Mouse (Mus musculus): ENCODE data around the gene Gm45717. TPM values are rescaled to one million over a fixed set of nuclear protein-coding genes. Genes with fewer than 3 reads are reported as not detected.

Gene Gm45717
- polyA plus RNA-seq, 1 experiment from 2014 or later: not detected

DNA sequence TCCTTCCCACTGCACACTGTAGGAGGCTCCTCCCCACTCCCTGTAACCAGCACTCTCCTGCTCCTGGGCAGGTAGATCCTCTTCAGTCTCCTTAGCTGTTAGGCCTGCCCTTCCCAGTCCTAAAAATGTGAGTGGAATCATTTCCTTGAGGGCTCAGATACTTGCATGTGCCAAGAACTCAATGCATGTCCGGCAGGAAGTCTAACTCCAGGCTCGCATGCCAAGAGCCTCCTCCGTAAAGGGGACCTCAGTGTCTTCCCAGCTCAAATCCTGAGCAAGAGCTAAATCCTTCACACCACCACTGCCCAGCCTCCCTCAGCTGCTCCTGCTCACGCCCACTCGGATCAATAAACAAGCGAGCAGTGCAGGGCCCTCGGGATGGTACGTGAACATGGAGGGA, 4.7 kb downstream of the Gm45717 start:
- H3K9me3 ChIP-seq: no peaks in the 10 kb centered on the region
- peak overlapping the region; percentile 46; the same call in 1 of the 2 replicates for H3K27ac ChIP-seq
- H3K9ac ChIP-seq: no peak overlapping the region
- 38% methylated on average over 8 of the region's 8 CpGs for WGBS
- no peak for ATAC-seq (ENCODE audit: insufficient number of reproducible peaks, insufficient read depth, low FRiP score, low TSS enrichment)
- no peaks in the 10 kb centered on the region for H3K27me3 ChIP-seq
- no peak overlapping the region for H3K4me2 ChIP-seq (replicated peaks)
- H3K36me3 ChIP-seq: peaks cover 51% of the 10 kb centered on the region
- peaks cover 46% of the 10 kb centered on the region for H3K4me1 ChIP-seq
- no peak overlapping the region for H3K4me3 ChIP-seq

DNA sequence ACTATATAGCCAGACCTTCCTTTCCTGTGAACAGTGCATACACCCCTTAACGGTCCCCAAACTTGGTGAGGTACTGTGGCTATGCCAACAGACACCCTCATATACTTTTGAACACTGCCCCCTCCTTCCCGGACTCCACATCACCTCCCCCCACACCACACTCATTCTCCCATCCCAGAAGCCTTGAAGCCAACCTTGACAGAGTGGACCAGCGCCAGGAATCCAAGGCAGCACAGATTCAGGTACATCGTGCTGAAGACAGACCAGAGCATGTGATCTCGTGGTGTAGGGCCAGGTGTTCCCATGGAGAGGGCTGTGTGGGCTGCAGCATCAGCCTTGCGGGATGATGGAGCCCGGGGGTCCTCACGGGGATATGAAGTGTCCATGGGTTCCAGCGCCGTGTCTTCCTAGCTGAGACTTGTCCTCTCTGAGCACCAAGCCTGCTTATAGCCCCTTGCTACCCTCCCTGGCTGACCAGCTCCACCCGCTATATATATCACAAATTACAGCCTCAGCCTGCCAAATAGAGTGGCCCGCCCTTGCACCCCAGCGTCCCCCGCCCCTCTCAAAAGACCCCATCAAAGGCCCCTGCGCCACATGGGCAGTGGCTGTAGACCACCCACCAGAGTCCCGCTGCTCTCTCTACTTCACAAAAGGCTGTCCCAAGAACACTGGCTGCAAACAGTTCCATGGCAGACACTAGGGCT, 5.8 kb downstream of the Gm45717 start, which contains the start of gene Ifitm5:
TSS of gene Ifitm5 (minus strand) at position 468 of the 707 bp plus-strand sequence.
- no peak within 1 kb of the TSS for H3K9ac ChIP-seq
- peaks cover 45% of the 10 kb centered on the region for H3K4me1 ChIP-seq
- H3K9me3 ChIP-seq: no peaks in the 10 kb centered on the region
- no peaks in the 10 kb centered on the region for H3K27me3 ChIP-seq
- H3K4me2 ChIP-seq (replicated peaks): no peak within 1 kb of the TSS
- H3K36me3 ChIP-seq: peaks cover 59% of the 10 kb centered on the region
- no peak within 1 kb of the TSS for H3K4me3 ChIP-seq
- no peak for ATAC-seq (ENCODE audit: insufficient number of reproducible peaks, insufficient read depth, low FRiP score, low TSS enrichment)
- H3K27ac ChIP-seq: peak within 1 kb of the TSS; percentile 46; the same call in 1 of the 2 replicates
- WGBS: 86% methylated on average over 16 of the region's 16 CpGs

DNA sequence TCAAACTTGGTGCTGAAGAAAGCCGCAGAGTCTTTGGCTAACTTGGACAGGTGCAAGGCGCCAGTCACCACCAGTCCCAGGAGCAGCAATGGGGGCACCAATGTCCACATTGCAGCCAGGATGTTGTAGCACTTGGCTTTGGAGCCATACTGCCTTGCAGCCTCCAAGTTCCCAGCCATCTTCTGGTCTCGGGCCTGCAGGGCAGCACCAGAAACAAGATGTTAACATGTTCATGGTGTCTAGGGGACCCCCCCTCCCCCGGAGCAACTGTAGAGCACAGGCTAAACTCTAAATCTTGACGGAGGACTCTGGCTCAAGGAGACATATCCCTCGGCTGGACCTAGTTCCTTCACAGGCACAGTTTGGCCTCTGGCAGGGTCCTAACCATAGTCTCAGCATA, 6.5 kb downstream of the Gm45717 start:
- H3K27ac ChIP-seq: no peak overlapping the region

DNA sequence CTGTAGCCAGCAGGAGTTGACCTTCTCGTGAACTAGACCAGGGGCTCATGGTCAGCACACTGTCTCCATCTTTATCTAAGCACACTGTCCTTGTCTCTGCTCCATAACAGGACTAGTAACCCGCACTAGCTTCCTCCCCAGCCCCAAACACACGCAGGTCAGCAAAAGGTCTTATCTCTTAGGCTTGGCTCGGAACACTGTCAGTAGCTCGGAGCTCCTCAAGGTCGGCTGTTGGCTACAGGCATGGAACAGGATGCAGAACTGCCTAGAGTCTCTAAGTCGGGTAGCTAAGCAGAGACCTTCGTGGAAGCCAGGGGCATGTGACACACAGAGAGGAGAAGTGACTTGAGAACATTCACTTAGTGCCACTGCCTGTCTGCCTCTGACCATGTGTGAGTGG, 7.6 kb downstream of the Gm45717 start:
- H3K36me3 ChIP-seq: peaks cover 62% of the 10 kb centered on the region
- WGBS: 85% methylated on average over 8 of the region's 8 CpGs
- no peak for ATAC-seq (ENCODE audit: insufficient number of reproducible peaks, insufficient read depth, low FRiP score, low TSS enrichment)
- no peak overlapping the region for H3K9ac ChIP-seq
- H3K27ac ChIP-seq: no peak overlapping the region
- H3K27me3 ChIP-seq: no peaks in the 10 kb centered on the region
- H3K9me3 ChIP-seq: no peaks in the 10 kb centered on the region
- H3K4me2 ChIP-seq (replicated peaks): no peak overlapping the region
- H3K4me1 ChIP-seq: peaks cover 29% of the 10 kb centered on the region
- H3K4me3 ChIP-seq: no peak overlapping the region

More for the DNA sequence above, 6.5 kb downstream of the Gm45717 start:
- peaks cover 39% of the 10 kb centered on the region for H3K4me1 ChIP-seq
- ATAC-seq (ENCODE audit: insufficient number of reproducible peaks, insufficient read depth, low FRiP score, low TSS enrichment): no peak
- no peaks in the 10 kb centered on the region for H3K9me3 ChIP-seq
- no peak overlapping the region for H3K4me3 ChIP-seq
- no peak overlapping the region for H3K9ac ChIP-seq
- WGBS: 85% methylated on average over 6 of the region's 6 CpGs
- H3K27me3 ChIP-seq: no peaks in the 10 kb centered on the region
- H3K4me2 ChIP-seq (replicated peaks): no peak overlapping the region
- H3K36me3 ChIP-seq: peaks cover 63% of the 10 kb centered on the region

DNA sequence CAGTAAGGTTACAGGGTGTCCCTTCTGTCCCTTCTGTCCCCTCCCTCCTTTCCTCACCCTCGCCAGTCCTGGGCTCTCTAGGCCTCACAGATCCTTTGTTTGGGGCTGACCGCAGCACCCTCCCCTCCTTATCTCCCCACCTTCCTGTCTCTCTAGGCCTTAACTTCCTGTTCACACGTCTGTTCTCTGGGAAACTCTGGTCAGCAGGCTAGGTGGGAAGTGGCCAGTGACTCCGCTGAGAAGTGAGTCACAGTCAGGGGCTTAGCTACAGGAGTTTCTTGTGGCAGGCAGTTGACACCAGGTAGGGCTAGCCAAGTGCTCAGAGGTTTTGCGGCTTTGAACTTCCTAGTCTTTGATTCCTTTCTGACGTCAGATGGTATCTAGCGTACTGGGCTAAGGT, 8.8 kb downstream of the Gm45717 start:
- Histone ChIP-seq H3K9ac (no peak overlapping the region), H3K36me3 (peaks cover 55% of the 10 kb centered on the region), H3K4me3 (no peak overlapping the region), H3K27me3 (no peaks in the 10 kb centered on the region), H3K4me1 (peaks cover 26% of the 10 kb centered on the region), H3K4me2 (replicated peaks) (no peak overlapping the region), H3K9me3 (no peaks in the 10 kb centered on the region), H3K27ac (no peak overlapping the region)
- ATAC-seq (ENCODE audit: insufficient number of reproducible peaks, insufficient read depth, low FRiP score, low TSS enrichment): no peak
- 69% methylated on average over 7 of the region's 7 CpGs for WGBS

DNA sequence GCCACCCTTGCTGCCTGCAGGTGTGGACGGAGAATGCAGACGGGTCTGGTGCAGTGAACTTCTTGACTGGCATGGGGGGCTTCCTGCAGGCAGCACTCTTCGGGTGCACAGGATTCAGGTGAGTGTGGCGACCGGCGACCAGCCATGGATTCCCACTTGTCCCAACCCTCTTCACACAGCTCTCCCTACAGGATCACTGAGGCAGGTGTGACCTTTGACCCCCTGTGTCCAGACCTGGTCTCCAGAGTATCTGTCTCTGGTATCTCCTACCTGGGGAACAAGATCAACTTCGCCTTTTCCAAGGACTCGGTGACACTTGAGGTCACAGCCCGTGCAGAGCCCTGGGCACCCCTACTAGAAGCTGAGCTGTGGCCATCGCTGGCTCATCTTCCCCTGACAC, 9.4 kb downstream of the Gm45717 start:
- no peak for ATAC-seq (ENCODE audit: insufficient number of reproducible peaks, insufficient read depth, low FRiP score, low TSS enrichment)
- Histone ChIP-seq H3K36me3 (peaks cover 55% of the 10 kb centered on the region), H3K9me3 (no peaks in the 10 kb centered on the region), H3K4me3 (no peak overlapping the region), H3K4me1 (peaks cover 21% of the 10 kb centered on the region), H3K9ac (no peak overlapping the region), H3K27ac (no peak overlapping the region), H3K27me3 (no peaks in the 10 kb centered on the region), H3K4me2 (replicated peaks) (no peak overlapping the region)
- WGBS: 88% methylated on average over 10 of the region's 10 CpGs

DNA sequence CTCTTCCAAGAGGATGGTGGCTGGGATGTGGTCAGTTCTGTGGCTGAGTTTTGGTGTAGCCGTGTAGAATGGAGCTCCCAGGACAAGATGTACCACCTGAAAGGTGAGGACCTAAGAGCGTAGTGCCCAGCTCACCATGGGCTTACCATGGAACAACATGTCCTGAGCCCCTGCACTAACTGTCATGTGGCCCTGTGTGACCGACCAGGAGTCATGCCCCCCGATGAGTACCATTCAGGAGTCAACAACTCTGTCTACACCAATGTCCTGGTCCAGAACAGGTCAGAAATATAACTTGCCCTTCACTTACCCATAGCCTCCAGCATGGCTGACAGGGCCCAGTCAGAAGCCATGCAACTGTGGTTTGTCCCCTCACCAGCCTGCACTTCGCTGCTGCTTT, 10.5 kb downstream of the Gm45717 start:
- WGBS: 94% methylated on average over 5 of the region's 5 CpGs
- no peaks in the 10 kb centered on the region for H3K27me3 ChIP-seq
- H3K4me2 ChIP-seq (replicated peaks): no peak overlapping the region
- H3K4me3 ChIP-seq: no peak overlapping the region
- H3K36me3 ChIP-seq: peaks cover 53% of the 10 kb centered on the region
- H3K27ac ChIP-seq: no peak overlapping the region
- peaks cover 15% of the 10 kb centered on the region for H3K4me1 ChIP-seq
- no peak for ATAC-seq (ENCODE audit: insufficient number of reproducible peaks, insufficient read depth, low FRiP score, low TSS enrichment)
- no peaks in the 10 kb centered on the region for H3K9me3 ChIP-seq
- no peak overlapping the region for H3K9ac ChIP-seq

DNA sequence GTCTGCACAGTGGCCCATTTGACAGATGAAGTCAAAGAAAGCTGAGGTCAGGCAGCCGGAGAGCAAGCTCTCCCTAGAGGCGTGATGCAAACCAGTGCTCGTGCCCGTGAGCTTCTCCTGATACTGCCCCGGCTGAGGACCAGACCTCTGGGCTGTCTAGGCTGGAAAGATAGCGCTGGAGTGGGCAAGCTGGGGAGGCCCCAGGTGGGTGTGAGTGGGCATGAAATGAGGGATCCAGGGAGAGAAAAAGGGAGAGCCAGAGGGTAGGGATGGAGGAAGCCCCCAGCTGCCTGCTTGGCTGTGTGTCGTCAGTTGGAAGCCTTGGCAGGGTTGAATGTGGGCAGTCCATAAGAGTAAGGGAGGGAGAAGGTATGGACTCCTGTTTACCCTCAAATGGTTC, 11.5 kb downstream of the Gm45717 start:
- Histone ChIP-seq H3K27ac (no peak overlapping the region), H3K27me3 (no peaks in the 10 kb centered on the region), H3K4me1 (peaks cover 17% of the 10 kb centered on the region), H3K4me2 (replicated peaks) (no peak overlapping the region), H3K4me3 (no peak overlapping the region), H3K36me3 (peaks cover 43% of the 10 kb centered on the region), H3K9me3 (no peaks in the 10 kb centered on the region), H3K9ac (no peak overlapping the region)
- 94% methylated on average over 7 of the region's 7 CpGs for WGBS
- no peak for ATAC-seq (ENCODE audit: insufficient number of reproducible peaks, insufficient read depth, low FRiP score, low TSS enrichment)

DNA sequence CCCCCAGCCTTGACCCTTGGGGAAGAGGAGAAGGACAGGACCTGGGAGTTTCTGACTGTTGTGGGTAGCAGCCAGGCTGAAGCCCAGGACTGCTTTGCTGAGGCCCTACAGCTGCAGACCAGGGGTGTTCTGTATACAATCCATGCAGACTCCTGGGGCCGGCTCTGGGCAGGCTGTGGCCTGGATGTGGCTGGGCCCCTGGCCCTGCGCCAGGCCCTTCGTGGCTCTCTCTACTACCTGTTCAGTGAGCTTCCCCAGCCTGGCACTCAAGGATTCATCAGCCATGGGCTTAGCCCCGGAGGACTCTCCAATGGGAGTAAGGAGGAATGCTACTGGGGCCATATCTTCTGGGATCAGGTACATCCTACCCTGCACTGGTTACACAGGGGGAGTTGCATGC, 12.4 kb downstream of the Gm45717 start:
- Histone ChIP-seq H3K27ac (no peak overlapping the region), H3K27me3 (no peaks in the 10 kb centered on the region), H3K4me2 (replicated peaks) (no peak overlapping the region), H3K9me3 (no peaks in the 10 kb centered on the region), H3K9ac (peak overlapping the region; percentile 7; the same call in 1 of the 2 replicates), H3K36me3 (peaks cover 35% of the 10 kb centered on the region), H3K4me1 (peaks cover 23% of the 10 kb centered on the region), H3K4me3 (no peak overlapping the region)
- 88% methylated on average over 4 of the region's 4 CpGs for WGBS
- no peak for ATAC-seq (ENCODE audit: insufficient number of reproducible peaks, insufficient read depth, low FRiP score, low TSS enrichment)

DNA sequence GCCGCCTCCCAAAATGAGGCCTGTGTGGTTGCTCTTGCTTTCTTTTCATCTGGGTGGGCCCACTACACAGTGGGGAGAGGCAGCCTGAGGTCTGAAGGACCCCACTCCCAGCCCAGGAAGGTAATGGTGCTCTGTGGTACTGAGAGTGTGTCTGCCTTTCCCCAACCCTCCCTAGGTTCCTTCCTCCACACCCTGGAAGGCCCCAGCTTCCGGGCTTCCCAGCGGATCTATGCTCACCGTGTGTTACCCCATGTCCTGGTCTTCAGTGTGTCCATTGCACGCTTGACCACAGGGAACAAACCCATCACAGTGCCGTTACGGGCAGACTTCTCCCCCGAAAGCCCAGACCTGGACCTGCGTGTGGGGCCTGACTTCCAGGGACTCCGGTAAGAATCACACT, 12.9 kb downstream of the Gm45717 start:
- WGBS: 89% methylated on average over 10 of the region's 10 CpGs
- H3K36me3 ChIP-seq: peaks cover 29% of the 10 kb centered on the region
- H3K4me2 ChIP-seq (replicated peaks): no peak overlapping the region
- H3K9me3 ChIP-seq: no peaks in the 10 kb centered on the region
- no peak overlapping the region for H3K9ac ChIP-seq
- H3K27me3 ChIP-seq: no peaks in the 10 kb centered on the region
- H3K27ac ChIP-seq: no peak overlapping the region
- peaks cover 23% of the 10 kb centered on the region for H3K4me1 ChIP-seq
- no peak for ATAC-seq (ENCODE audit: insufficient number of reproducible peaks, insufficient read depth, low FRiP score, low TSS enrichment)
- no peak overlapping the region for H3K4me3 ChIP-seq

DNA sequence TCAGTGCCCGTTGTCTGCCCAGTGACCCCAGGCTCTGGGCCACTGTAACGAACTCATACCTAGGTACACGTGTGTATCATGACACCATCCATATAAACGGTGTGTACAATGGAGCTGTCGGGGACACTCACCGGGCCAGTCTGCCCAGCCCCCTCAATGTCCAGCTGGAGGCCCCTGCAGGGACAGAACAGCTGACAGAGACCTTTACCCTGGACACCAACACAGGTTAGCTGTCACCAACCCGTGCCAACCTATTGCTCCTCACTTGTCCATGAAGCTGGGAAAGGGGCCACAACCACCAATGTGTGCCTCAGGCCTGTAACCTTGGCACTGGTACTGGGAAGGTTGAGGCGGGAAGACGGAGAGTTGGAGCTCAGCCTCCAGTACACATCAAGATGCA, 13.4 kb downstream of the Gm45717 start:
- 57% methylated on average over 9 of the region's 9 CpGs for WGBS
- no peak for ATAC-seq (ENCODE audit: insufficient number of reproducible peaks, insufficient read depth, low FRiP score, low TSS enrichment)
- no peaks in the 10 kb centered on the region for H3K27me3 ChIP-seq
- peak overlapping the region; percentile 49 for H3K4me3 ChIP-seq
- H3K36me3 ChIP-seq: peaks cover 24% of the 10 kb centered on the region
- peak overlapping the region; percentile 82 for H3K27ac ChIP-seq
- H3K9ac ChIP-seq: peak overlapping the region; percentile 57
- peaks cover 23% of the 10 kb centered on the region for H3K4me1 ChIP-seq
- no peaks in the 10 kb centered on the region for H3K9me3 ChIP-seq
- H3K4me2 ChIP-seq (replicated peaks): peak overlapping the region; percentile 65

DNA sequence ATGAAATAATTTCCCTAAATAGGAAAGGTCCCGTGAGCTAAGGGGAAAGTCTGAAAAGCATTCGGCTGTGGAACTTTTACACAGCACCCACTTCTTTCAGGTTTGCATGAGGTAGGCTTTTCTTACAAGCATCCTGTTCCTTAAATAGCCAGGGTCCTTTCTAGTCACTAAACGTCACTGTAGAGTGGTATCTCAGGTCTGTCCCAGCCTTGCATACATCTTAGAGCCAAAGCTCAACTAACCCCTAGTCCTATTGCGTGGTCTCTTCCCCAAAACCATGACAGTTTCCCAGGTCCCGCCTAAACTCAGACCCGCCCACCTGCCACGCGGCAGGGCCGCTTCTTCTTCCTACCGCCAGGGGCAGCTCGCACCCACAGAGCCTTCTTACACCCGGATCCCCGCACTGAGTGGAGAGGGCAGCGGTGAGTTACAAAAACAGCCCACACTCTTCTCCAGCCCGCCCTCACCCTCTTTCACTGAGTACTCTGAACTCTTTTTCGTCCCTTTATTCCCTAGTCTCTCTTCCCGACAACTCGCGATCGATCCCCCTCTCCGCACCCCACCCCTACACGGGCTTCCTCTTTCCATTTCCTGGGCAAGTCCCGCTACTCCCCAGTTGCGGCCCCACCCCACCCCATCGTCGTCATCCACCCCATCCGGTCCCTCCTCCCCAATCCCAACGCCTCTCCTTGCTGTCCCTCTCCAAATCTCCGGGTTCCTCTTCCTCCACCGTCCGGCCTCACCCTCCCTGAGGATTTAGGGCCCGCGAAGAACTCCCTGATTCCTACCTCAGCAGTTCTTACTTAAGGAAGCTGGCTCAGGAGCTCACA, 14.3 kb downstream of the Gm45717 start, which contains the start of gene Pgghg:
TSS of gene Pgghg (plus strand) at position 170 of the 830 bp plus-strand sequence.
- H3K9me3 ChIP-seq: no peaks in the 10 kb centered on the region
- WGBS: 3% methylated on average over 33 of the region's 33 CpGs
- peak within 1 kb of the TSS; percentile 65 for H3K4me2 ChIP-seq (replicated peaks)
- peak within 1 kb of the TSS; percentile 57 for H3K9ac ChIP-seq
- H3K27me3 ChIP-seq: no peaks in the 10 kb centered on the region
- H3K4me1 ChIP-seq: peaks cover 23% of the 10 kb centered on the region
- H3K4me3 ChIP-seq: peak within 1 kb of the TSS; percentile 49
- peaks cover 15% of the 10 kb centered on the region for H3K36me3 ChIP-seq
- peak within 1 kb of the TSS; percentile 82 for H3K27ac ChIP-seq
- ATAC-seq (ENCODE audit: insufficient number of reproducible peaks, insufficient read depth, low FRiP score, low TSS enrichment): peak; percentile 80
